Mouse (Mus musculus) thymus, adult 2 months (tissue): Measurements from ENCODE around the gene Ston2. TPM values are rescaled to one million over a fixed set of nuclear protein-coding genes. Genes with fewer than 3 reads are reported as not detected.
"Not testable (repeated sequence)": the region's sequence is repeated elsewhere in the genome, so short reads cannot be mapped to it uniquely, and the experiment has no call there.

Experiments used
- DNase-seq: peaks from one replicate; pipeline ENCODE4 v3.0.0; 2021
- H3K27ac ChIP-seq: fragments of 200-500 bp; 2 replicates; pipeline ENCODE4 v1.5.1; 2012; ENCODE audit warnings: low read length, control low read depth; ENCODE audit not compliant: control insufficient read depth, insufficient read depth
- H3K27me3 ChIP-seq: fragments of 200-500 bp; 2 replicates; pipeline ENCODE4 v1.6.1; 2012; ENCODE audit warnings: mild to moderate bottlenecking, low read length, moderate library complexity, mixed read lengths; ENCODE audit not compliant: control insufficient read depth, insufficient read depth
- H3K36me3 ChIP-seq: fragments of 200-500 bp; 2 replicates; pipeline ENCODE4 v1.6.1; 2012; ENCODE audit warnings: mild to moderate bottlenecking, low read length, moderate library complexity; ENCODE audit not compliant: control insufficient read depth, insufficient read depth
- H3K4me1 ChIP-seq: fragments of 200-500 bp; replicated peaks from 2 replicates; pipeline ENCODE4 v1.6.1; 2012; ENCODE audit warnings: low read length; ENCODE audit not compliant: control insufficient read depth, insufficient read depth
- H3K4me3 ChIP-seq: fragments of 200-500 bp; 2 replicates; pipeline ENCODE4 v1.5.1; 2012; ENCODE audit warnings: mild to moderate bottlenecking, low read length, control low read depth, moderate library complexity; ENCODE audit not compliant: control insufficient read depth, insufficient read depth
- CTCF ChIP-seq: fragments of 200-500 bp; IDR thresholded peaks from 2 replicates; pipeline ENCODE4 v1.5.1; 2012; ENCODE audit warnings: mild to moderate bottlenecking, control low read depth, low read length, moderate library complexity, borderline replicate concordance; ENCODE audit not compliant: control insufficient read depth, poor library complexity, insufficient read depth; ENCODE audit errors: extremely low read depth
- POLR2A ChIP-seq: fragments of 200-500 bp; IDR thresholded peaks from 2 replicates; pipeline ENCODE4 v1.6.1; 2012; ENCODE audit warnings: mild to moderate bottlenecking, low read length, control low read depth, moderate library complexity; ENCODE audit not compliant: control insufficient read depth, poor library complexity, insufficient read depth; ENCODE audit errors: extremely low read depth
- WGBS: fragments of 180-500 bp; shearing (Covaris S2); methylation state at CpG from one replicate; pipeline ENCODE4 v1.1.7; 2018; 5-methylcytosine and 5-hydroxymethylcytosine counted together
- polyA plus RNA-seq: library from polyadenylated mRNA; depleted of rRNA; stranded (reverse); fragments of >200 nt; gene quantifications from 2 replicates; pipeline ENCODE4 v1.2.3, GENCODE M21; 2012

Gene Ston2
- polyA plus RNA-seq, 1 experiment, result 17.5 TPM

DNA sequence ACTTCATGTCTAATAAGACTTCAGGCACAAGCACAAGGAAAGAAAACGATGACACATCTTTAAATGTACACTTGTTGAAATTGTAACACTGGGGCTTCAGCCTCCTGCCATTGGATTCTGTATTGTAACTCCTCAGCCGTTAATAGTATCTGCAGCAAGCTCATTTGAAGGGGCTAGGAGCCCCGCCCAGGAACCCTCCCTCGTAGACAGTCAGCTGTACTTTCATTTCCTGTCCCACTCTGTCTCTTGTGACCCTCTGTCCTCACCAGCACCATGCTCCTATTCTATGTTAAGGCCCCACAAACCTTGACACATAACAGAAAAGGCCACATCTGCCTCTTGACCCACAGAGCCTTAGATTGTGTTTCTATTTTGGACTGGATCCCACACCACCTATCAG, 3.6 kb upstream of the Ston2 start:
- no peaks in the 10 kb centered on the region for H3K27me3 ChIP-seq
- DNase-seq, result no peak
- H3K4me1 ChIP-seq, result no peaks in the 10 kb centered on the region
- H3K4me3 ChIP-seq, result no peak overlapping the region
- WGBS, result 58% methylated on average over 4 of the region's 4 CpGs
- H3K27ac ChIP-seq, result no peak overlapping the region
- TF ChIP-seq POLR2A, result no peak
- TF ChIP-seq CTCF, result no peak
- H3K36me3 ChIP-seq, result no peaks in the 10 kb centered on the region

DNA sequence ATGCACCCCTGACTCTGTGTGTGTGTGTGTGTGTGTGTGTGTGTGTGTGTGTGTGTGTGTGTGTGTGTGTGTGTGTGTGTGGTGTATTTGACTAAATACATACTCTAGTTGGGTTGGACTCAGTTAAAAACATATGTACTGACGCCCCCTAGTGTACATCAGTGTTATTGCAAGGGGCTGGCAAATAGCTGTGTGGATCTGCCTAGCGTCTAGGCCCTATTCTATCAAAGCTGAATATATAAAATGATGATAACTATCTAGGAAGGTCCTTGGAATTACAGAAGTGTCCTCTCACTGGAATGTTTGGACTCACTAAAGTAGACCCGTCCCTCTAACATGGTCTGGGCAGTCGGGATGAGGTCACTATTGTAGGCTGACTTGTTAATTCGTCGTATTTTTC, 1.6 kb upstream of the Ston2 start:
- peak; percentile 70 for DNase-seq
- TF ChIP-seq CTCF (no peak), POLR2A (no peak)
- Histone ChIP-seq H3K27ac (no peak overlapping the region), H3K4me3 (no peak overlapping the region), H3K4me1 (no peaks in the 10 kb centered on the region; the same call in 1 of the 2 replicates), H3K36me3 (no peaks in the 10 kb centered on the region), H3K27me3 (no peaks in the 10 kb centered on the region)
- 61% methylated on average over 6 of the region's 6 CpGs for WGBS

DNA sequence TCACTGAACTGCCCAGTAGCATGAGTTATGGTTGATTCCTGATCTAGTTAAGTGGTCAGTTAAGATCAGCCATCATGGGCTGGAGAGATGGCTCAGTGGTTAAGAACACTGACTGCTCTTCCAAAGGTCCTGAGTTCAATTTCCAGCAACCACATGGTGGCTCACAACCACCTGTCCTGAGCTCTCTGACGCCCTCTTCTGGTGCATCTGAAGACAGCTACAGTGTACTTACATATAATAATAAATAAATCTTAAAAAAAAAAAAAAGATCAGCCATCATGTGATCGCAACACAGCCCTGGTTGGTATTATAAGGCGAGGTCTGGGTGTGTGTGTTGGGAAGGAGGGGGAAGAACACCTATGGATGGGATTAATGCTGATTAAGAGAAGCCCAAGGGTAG, 259 bp upstream of the Ston2 start:
- 72% methylated on average over 3 of the region's 3 CpGs for WGBS
- not testable (repeated sequence) for H3K4me1 ChIP-seq, H3K36me3 ChIP-seq, H3K27ac ChIP-seq, H3K27me3 ChIP-seq, H3K4me3 ChIP-seq, DNase-seq

DNA sequence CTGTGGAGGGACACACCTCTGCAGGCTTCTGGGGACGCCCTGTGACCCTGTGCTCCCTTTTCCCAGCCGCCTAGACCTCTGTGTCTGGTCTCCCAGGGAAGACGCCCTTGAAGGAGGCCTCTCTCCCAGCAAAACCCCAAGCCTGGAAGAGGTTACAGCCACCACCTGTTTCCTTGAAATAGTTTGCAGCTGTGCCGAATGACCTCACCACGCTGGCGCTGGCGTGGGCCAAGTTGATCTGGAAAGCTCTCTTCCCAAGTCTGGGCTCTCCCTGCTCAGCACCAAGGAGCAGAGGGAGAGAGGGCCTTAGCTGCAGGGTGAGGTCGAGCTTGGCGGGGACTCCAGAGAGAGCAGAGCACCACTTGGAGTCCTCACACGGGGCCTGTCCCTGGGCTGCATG, 1.8 kb downstream of the Ston2 start:
- Histone ChIP-seq H3K4me1 (no peaks in the 10 kb centered on the region; the same call in 1 of the 2 replicates), H3K4me3 (no peak overlapping the region), H3K27ac (no peak overlapping the region), H3K27me3 (no peaks in the 10 kb centered on the region), H3K36me3 (no peaks in the 10 kb centered on the region)
- DNase-seq, result no peak
- TF ChIP-seq CTCF (no peak), POLR2A (no peak)
- WGBS, result 62% methylated on average over 10 of the region's 10 CpGs

DNA sequence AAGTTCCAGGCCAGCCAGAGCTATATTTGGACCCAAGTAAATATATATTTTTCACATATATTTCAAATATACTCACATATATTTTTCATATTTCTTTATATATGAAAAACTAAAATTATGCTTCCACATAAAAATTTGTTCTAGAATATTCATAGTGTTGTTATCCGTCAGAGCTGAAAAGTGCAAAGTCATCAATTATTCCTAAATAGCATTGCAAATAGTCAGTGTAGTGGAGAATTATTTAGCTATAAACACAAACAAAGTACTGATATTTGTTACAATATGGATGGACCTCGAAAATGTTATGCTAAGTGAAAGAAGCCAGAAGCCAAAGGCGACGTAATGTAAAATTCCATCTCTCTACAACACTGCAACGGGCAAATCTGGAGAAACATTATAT, 6.8 kb downstream of the Ston2 start:
- 95% methylated on average over 5 of the region's 5 CpGs for WGBS
- no peak for DNase-seq
- H3K27ac ChIP-seq, result no peak overlapping the region
- no peak overlapping the region for H3K4me3 ChIP-seq
- H3K27me3 ChIP-seq, result no peaks in the 10 kb centered on the region
- peaks cover 9% of the 10 kb centered on the region for H3K4me1 ChIP-seq
- no peaks in the 10 kb centered on the region for H3K36me3 ChIP-seq
- TF ChIP-seq CTCF (no peak), POLR2A (no peak)

DNA sequence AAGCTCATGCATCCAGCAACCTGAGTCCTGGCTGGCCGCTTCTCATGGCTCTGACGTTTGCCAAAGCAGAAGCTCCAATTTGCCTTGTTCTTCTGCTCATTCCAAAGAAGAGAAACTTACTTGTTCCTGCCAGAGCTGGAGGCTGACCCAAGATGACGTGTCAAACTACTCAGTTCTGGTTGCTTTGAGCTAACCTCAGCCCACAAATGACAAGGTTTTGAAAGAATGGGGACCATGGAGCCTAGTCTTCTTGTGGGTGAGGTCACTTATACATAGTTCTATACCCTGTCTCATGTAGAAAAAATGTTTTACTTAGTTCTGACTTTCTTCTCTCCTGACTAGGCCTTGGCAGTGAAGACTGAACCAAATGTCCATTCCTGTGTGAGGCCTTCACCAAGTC, 7.7 kb downstream of the Ston2 start:
- 76% methylated on average over 3 of the region's 3 CpGs for whole genome bisulfite sequencing
- Histone ChIP-seq H3K27ac (no peak overlapping the region), H3K36me3 (no peaks in the 10 kb centered on the region), H3K4me1 (peaks cover 9% of the 10 kb centered on the region), H3K4me3 (no peak overlapping the region), H3K27me3 (no peaks in the 10 kb centered on the region)
- no peak for TF ChIP-seq CTCF
- no peak for TF ChIP-seq POLR2A
- DNase-seq, result no peak

DNA sequence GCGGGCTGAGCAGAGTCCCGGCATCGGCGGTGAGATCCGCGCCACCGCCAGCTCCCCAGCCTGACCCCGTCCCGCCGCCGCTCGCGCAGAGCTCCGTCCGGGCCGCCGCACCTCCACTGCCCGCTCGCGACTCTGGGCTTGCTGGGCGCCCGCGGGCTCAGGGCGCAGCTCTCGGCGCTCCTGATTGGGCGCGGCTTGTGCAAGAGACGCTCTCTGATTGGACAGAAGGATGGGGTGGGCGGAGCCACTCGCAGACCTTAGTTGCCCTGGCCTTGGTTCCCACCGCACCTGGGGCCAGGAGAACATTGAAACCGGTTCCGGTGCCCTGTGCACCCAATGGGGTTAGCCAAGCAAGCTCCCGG, 9.2 kb downstream of the Ston2 start:
- Histone ChIP-seq H3K27me3 (no peaks in the 10 kb centered on the region), H3K36me3 (no peaks in the 10 kb centered on the region), H3K4me1 (peaks cover 14% of the 10 kb centered on the region), H3K27ac (no peak overlapping the region), H3K4me3 (peak overlapping the region; percentile 69)
- 2% methylated on average over 35 of the region's 35 CpGs for WGBS
- TF ChIP-seq CTCF (no peak), POLR2A (peak; percentile 55)
- DNase-seq, result peak; percentile 84
